In the genomic region with DNA sequence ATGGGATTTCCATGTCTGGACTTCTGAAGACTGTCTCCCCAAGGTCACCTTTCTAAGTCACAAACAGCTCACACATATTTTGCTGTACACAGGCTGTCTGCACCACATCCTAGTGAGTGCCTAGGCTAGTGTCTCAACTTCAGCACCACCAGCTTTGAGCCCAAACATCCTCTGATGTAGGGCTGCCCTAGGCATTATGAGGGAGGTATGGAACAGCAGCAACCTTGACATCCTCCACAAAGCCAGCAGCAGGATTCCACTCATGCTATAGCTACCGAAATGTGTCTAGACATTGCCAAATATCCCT, we compare ENCODE assay signal across 17 mouse cellular contexts.
DNase-seq lines count a peak whose midpoint lies in the region; ATAC-seq and TF ChIP-seq lines count a peak whose summit lies in the region.
"Had no signal": no experiment of that assay in that cellular context is flagged by ENCODE, and none has a peak within 500 bp of the region (broad histone marks: within the 10 kb centered on the region; RNA-seq: fewer than 3 reads in every experiment).

No protein-coding gene starts in this region.

- peak overlapping the region; percentile 67 for H3K27ac ChIP-seq in forebrain, embryonic 10.5 days
- no peak overlapping the region for H3K27ac ChIP-seq in forebrain, embryonic 16.5 days (ENCODE audit: low read length)
- H3K27ac ChIP-seq in midbrain, embryonic 10.5 days (replicated peaks): peak overlapping the region; percentile 84
- H3K27ac ChIP-seq in midbrain, postnatal 0 days (ENCODE audit: low read depth, low read length): no peak overlapping the region; the same call in 1 of the 2 replicates
- peak overlapping the region; percentile 25; the same call in 1 of the 2 replicates for H3K27ac ChIP-seq in midbrain, embryonic 11.5 days (ENCODE audit: low read depth, low read length)
- peak overlapping the region; percentile 80; the same call in 1 of the 2 replicates for H3K27ac ChIP-seq in stomach, embryonic 16.5 days (ENCODE audit: low read length)
- H3K27ac ChIP-seq: embryonic facial prominence, embryonic 15.5 days; limb, embryonic 15.5 days; liver, embryonic 15.5 days had no signal

- H3K36me3 ChIP-seq in forebrain, embryonic 10.5 days (replicated peaks): no peaks in the 10 kb centered on the region
- no peaks in the 10 kb centered on the region for H3K36me3 ChIP-seq in forebrain, embryonic 16.5 days (ENCODE audit: control insufficient read depth, insufficient read depth)
- H3K36me3 ChIP-seq in midbrain, embryonic 10.5 days: 0 out of 2 replicates have a peak, but pooled peaks cover 2% of the 10 kb centered on the region
- H3K36me3 ChIP-seq in midbrain, postnatal 0 days (ENCODE audit: insufficient read depth, low read length): no peaks in the 10 kb centered on the region
- no peaks in the 10 kb centered on the region for H3K36me3 ChIP-seq in midbrain, embryonic 11.5 days (ENCODE audit: control insufficient read depth, insufficient read depth, low read length)
- no peaks in the 10 kb centered on the region for H3K36me3 ChIP-seq in stomach, embryonic 16.5 days (ENCODE audit: control insufficient read depth, insufficient read depth, low read length)
- H3K36me3 ChIP-seq: embryonic facial prominence, embryonic 15.5 days; limb, embryonic 15.5 days; liver, embryonic 15.5 days had no signal

- DNase-seq in forebrain, embryonic 10.5 days (ENCODE audit: extremely low spot score, low spot score): no peak
- DNase-seq in midbrain, embryonic 10.5 days (ENCODE audit: low spot score): no peak
- DNase-seq in midbrain, postnatal 0 days (ENCODE audit: low spot score): no peak
- peak; percentile 88 for DNase-seq in midbrain, embryonic 11.5 days (ENCODE audit: low spot score, missing footprints)
- DNase-seq in cerebellum, adult 8-10 months: no peak
- no peak for DNase-seq in layer of hippocampus, adult 11-12 months (ENCODE audit: low spot score)
- DNase-seq: adrenal gland, adult 8-10 months; cerebellum, adult 9-11 months; heart, postnatal 36 days; kidney, adult 9 months; kidney, postnatal 25 days; thymus, adult 18-20 months had no signal

- H3K27me3 ChIP-seq in forebrain, embryonic 10.5 days (ENCODE audit: poor library complexity, severe bottlenecking): peaks cover 34% of the 10 kb centered on the region
- H3K27me3 ChIP-seq in forebrain, embryonic 16.5 days (replicated peaks; ENCODE audit: control insufficient read depth, insufficient read depth, low read length): no peaks in the 10 kb centered on the region
- no peaks in the 10 kb centered on the region for H3K27me3 ChIP-seq in midbrain, embryonic 10.5 days (ENCODE audit: low read depth, poor library complexity, severe bottlenecking)
- no peaks in the 10 kb centered on the region for H3K27me3 ChIP-seq in midbrain, postnatal 0 days (ENCODE audit: insufficient read depth, low read length)
- H3K27me3 ChIP-seq in midbrain, embryonic 11.5 days (ENCODE audit: control insufficient read depth, insufficient read depth, low read length): no peaks in the 10 kb centered on the region
- H3K27me3 ChIP-seq in stomach, embryonic 16.5 days (ENCODE audit: control insufficient read depth, insufficient read depth, low read length): no peaks in the 10 kb centered on the region
- H3K27me3 ChIP-seq: embryonic facial prominence, embryonic 15.5 days; limb, embryonic 15.5 days; liver, embryonic 15.5 days had no signal

- peaks cover 48% of the 10 kb centered on the region for H3K4me1 ChIP-seq in forebrain, embryonic 10.5 days
- H3K4me1 ChIP-seq in forebrain, embryonic 16.5 days (replicated peaks; ENCODE audit: control insufficient read depth, insufficient read depth, low read length): peaks cover 8% of the 10 kb centered on the region
- peaks cover 48% of the 10 kb centered on the region for H3K4me1 ChIP-seq in midbrain, embryonic 10.5 days
- 0 out of 2 replicates have a peak, but pooled peaks cover 2% of the 10 kb centered on the region for H3K4me1 ChIP-seq in midbrain, postnatal 0 days (ENCODE audit: insufficient read depth, low read length)
- peaks cover 22% of the 10 kb centered on the region for H3K4me1 ChIP-seq in midbrain, embryonic 11.5 days (ENCODE audit: control insufficient read depth, insufficient read depth, low read length)
- peaks cover 12% of the 10 kb centered on the region for H3K4me1 ChIP-seq in stomach, embryonic 16.5 days (ENCODE audit: control insufficient read depth, insufficient read depth, low read length)
- H3K4me1 ChIP-seq: embryonic facial prominence, embryonic 15.5 days; limb, embryonic 15.5 days had no signal

- peaks cover 13% of the 10 kb centered on the region; the same call in 1 of the 2 replicates for H3K9me3 ChIP-seq in forebrain, embryonic 10.5 days
- peaks cover 8% of the 10 kb centered on the region for H3K9me3 ChIP-seq in forebrain, embryonic 16.5 days (ENCODE audit: control insufficient read depth, low read length)
- H3K9me3 ChIP-seq in midbrain, embryonic 10.5 days (replicated peaks): peaks cover 16% of the 10 kb centered on the region
- no peaks in the 10 kb centered on the region for H3K9me3 ChIP-seq in midbrain, postnatal 0 days (ENCODE audit: low read length)
- H3K9me3 ChIP-seq in midbrain, embryonic 11.5 days (ENCODE audit: control insufficient read depth, low read length): 0 out of 2 replicates have a peak, but pooled peaks cover 3% of the 10 kb centered on the region
- peaks cover 13% of the 10 kb centered on the region; the same call in 1 of the 2 replicates for H3K9me3 ChIP-seq in stomach, embryonic 16.5 days (replicated peaks; ENCODE audit: control insufficient read depth, low read length)
- H3K9me3 ChIP-seq: limb, embryonic 15.5 days; liver, embryonic 15.5 days had no signal

- no peak overlapping the region; the same call in 1 of the 2 replicates for H3K4me3 ChIP-seq in forebrain, embryonic 10.5 days
- no peak overlapping the region for H3K4me3 ChIP-seq in forebrain, embryonic 16.5 days (replicated peaks; ENCODE audit: low read length)
- no peak overlapping the region for H3K4me3 ChIP-seq in midbrain, embryonic 10.5 days
- no peak overlapping the region for H3K4me3 ChIP-seq in midbrain, postnatal 0 days (ENCODE audit: low read depth, low read length)
- H3K4me3 ChIP-seq in midbrain, embryonic 11.5 days (ENCODE audit: low read depth, low read length): no peak overlapping the region
- H3K4me3 ChIP-seq in stomach, embryonic 16.5 days (replicated peaks; ENCODE audit: low read length): no peak overlapping the region
- H3K4me3 ChIP-seq: embryonic facial prominence, embryonic 15.5 days; limb, embryonic 15.5 days; liver, embryonic 15.5 days had no signal

- no peak for TF ChIP-seq CTCF in midbrain, postnatal 0 days (IDR thresholded peaks at IDR 0.05)

- ATAC-seq in forebrain, embryonic 16.5 days: no peak
- ATAC-seq in midbrain, postnatal 0 days (ENCODE audit: low FRiP score): no peak
- no peak; the same call in 1 of the 2 replicates for ATAC-seq in midbrain, embryonic 11.5 days (ENCODE audit: low FRiP score)
- no peak for ATAC-seq in stomach, embryonic 16.5 days (ENCODE audit: insufficient read depth, low FRiP score)

- no peak overlapping the region for H3K9ac ChIP-seq in forebrain, embryonic 16.5 days (replicated peaks; ENCODE audit: low read depth, low read length)
- no peak overlapping the region for H3K9ac ChIP-seq in midbrain, postnatal 0 days (replicated peaks; ENCODE audit: low read length, poor library complexity, severe bottlenecking)
- no peak overlapping the region for H3K9ac ChIP-seq in midbrain, embryonic 11.5 days (ENCODE audit: low read length)
- no peak overlapping the region for H3K9ac ChIP-seq in stomach, embryonic 16.5 days (ENCODE audit: low read length)
- H3K9ac ChIP-seq: embryonic facial prominence, embryonic 15.5 days; limb, embryonic 15.5 days; liver, embryonic 15.5 days had no signal

- H3K4me2 ChIP-seq in forebrain, embryonic 16.5 days (ENCODE audit: low read length): no peak overlapping the region
- H3K4me2 ChIP-seq in midbrain, postnatal 0 days (ENCODE audit: low read depth, low read length, poor library complexity, severe bottlenecking): no peak overlapping the region
- no peak overlapping the region for H3K4me2 ChIP-seq in midbrain, embryonic 11.5 days
- H3K4me2 ChIP-seq in stomach, embryonic 16.5 days (ENCODE audit: low read depth, low read length): no peak overlapping the region
- H3K4me2 ChIP-seq: embryonic facial prominence, embryonic 15.5 days; limb, embryonic 15.5 days; liver, embryonic 15.5 days had no signal

- WGBS in forebrain, embryonic 10.5 days: 94% methylated on average over 1 of the region's 1 CpGs
- 68% methylated on average over 1 of the region's 1 CpGs for WGBS in forebrain, embryonic 16.5 days
- 81% methylated on average over 1 of the region's 1 CpGs for WGBS in midbrain, embryonic 10.5 days
- WGBS in midbrain, postnatal 0 days: 59% methylated on average over 1 of the region's 1 CpGs
- WGBS in midbrain, embryonic 11.5 days: 72% methylated on average over 1 of the region's 1 CpGs
- 78% methylated on average over 1 of the region's 1 CpGs for WGBS in stomach, embryonic 16.5 days

Comparison
In these comparisons a context has a peak if more than half of its experiments do, and no peak if none do; other contexts are left out.
1. H3K27ac ChIP-seq: peak in forebrain, embryonic 10.5 days (single experiment), midbrain, embryonic 10.5 days (single experiment), midbrain, embryonic 11.5 days (single experiment) and stomach, embryonic 16.5 days (single experiment); none in forebrain, embryonic 16.5 days (single experiment) and midbrain, postnatal 0 days (single experiment).